Mouse (Mus musculus) urinary bladder, postnatal 14 days (tissue): Measurements from ENCODE around the gene Pou3f4.
A peak's percentile ranks its signal among the peaks of the same experiment; 100 is the strongest.
"Not testable (repeated sequence)": the region's sequence is repeated elsewhere in the genome, so short reads cannot be mapped to it uniquely, and the experiment has no call there.

Experiments used
- DNase-seq: peaks from one replicate; pipeline ENCODE4 v3.0.0; 2021; ENCODE audit warnings: low spot score

The Pou3f4 gene

GRCm38 (mm10) chrX:110814151-110814571, at the start of gene Pou3f4:
Pou3f4 (plus strand) TSS chrX:110814280.
- peak; percentile 7 for DNase-seq

GRCm38 (mm10) chrX:110765939-110766338, 48.1 kb upstream of the Pou3f4 start:
- no peak for DNase-seq

GRCm38 (mm10) chrX:110774807-110775206, 39.3 kb upstream of the Pou3f4 start:
- not testable (repeated sequence) for DNase-seq

GRCm38 (mm10) chrX:110802502-110802901, 11.6 kb upstream of the Pou3f4 start:
- DNase-seq: no peak

GRCm38 (mm10) chrX:110810001-110810578, 4.0 kb upstream of the Pou3f4 start:
- no peak for DNase-seq

GRCm38 (mm10) chrX:110810753-110811506, 3.1 kb upstream of the Pou3f4 start:
- no peak for DNase-seq

- DNase-seq: no peak
These were observed 2.0 kb upstream of the Pou3f4 start for GRCm38 (mm10) chrX:110812071-110812470.

GRCm38 (mm10) chrX:110813401-110813800, 679 bp upstream of the Pou3f4 start:
- DNase-seq: no peak

- no peak for DNase-seq
These were observed 790 bp downstream of the Pou3f4 start for GRCm38 (mm10) chrX:110814592-110815548.

- no peak for DNase-seq
These were observed 1.5 kb downstream of the Pou3f4 start for GRCm38 (mm10) chrX:110815549-110815930.

GRCm38 (mm10) chrX:110816609-110817008, 2.5 kb downstream of the Pou3f4 start:
- no peak for DNase-seq

GRCm38 (mm10) chrX:110817211-110817610, 3.1 kb downstream of the Pou3f4 start:
- DNase-seq: no peak

- DNase-seq: no peak
These were observed 23.4 kb downstream of the Pou3f4 start for GRCm38 (mm10) chrX:110837450-110837849.

GRCm38 (mm10) chrX:110851300-110851699, 37.2 kb downstream of the Pou3f4 start:
- no peak for DNase-seq
